Mouse (Mus musculus) embryonic stem cell, embryonic (primary cell): ENCODE measurements around the gene Cdk2ap2.

ENCODE experiments used
- CTCF ChIA-PET, 4 experiments: fragments of 300-600 bp in 2 of 4; fragments of 350-600 bp in 2 of 4; sonication (Branson Sonifier 250); formaldehyde crosslinking; loops; one replicate each; lab custom pipeline; 2022; ENCODE audit warnings: inconsistent platforms in 2 of 4; lab: Charles Lee
- POLR2A ChIA-PET, 4 experiments: fragments of 300-600 bp in 2 of 4; fragments of 350-600 bp in 2 of 4; sonication (Branson Sonifier 250); formaldehyde crosslinking; loops; one replicate each; lab custom pipeline; 2022; ENCODE audit warnings: antibody characterized with exemption in 4 of 4, inconsistent platforms in 1 of 4; lab: Charles Lee

The Cdk2ap2 gene

GRCm38 (mm10) chr19:4124432-4124831 lies 27.4 kb downstream of the Cdk2ap2 start:
- CTCF ChIA-PET = interaction anchor here (0.6 to 3.3 kb wide), 17 partner anchors 13 to 848 kb away, joined by 3 to 29 read pairs (median 5); partner anchors contain the start of genes Gpr152 (in 2 of the 4), Cdk2ap2 (in 1 of the 4) and Pitpnm1 (in 1 of the 4)
- POLR2A ChIA-PET = interaction anchor here in 3 of 4 experiments (0.6 to 7.3 kb wide), 33 partner anchors 13 to 208 kb away, joined by 3 to 67 read pairs (median 5); partner anchors contain the start of genes Ppp1ca (in 3 of the 3), Cdk2ap2 (in 2 of the 3), Gstp2 (in 2 of the 3) and Ndufv1 (in 2 of the 3)

GRCm38 (mm10) chr19:4125268-4125667 lies 28.3 kb downstream of the Cdk2ap2 start:
- ChIA-PET CTCF (interaction anchor here (0.5 to 3.3 kb wide), 51 partner anchors 12 to 1842 kb away, joined by 3 to 29 read pairs (median 4); partner anchors contain the start of genes Cdk2ap2 (in 2 of the 4), Gstp2 (in 2 of the 4), Ndufv1 (in 2 of the 4) and Ankrd13d (in 1 of the 4)), POLR2A (interaction anchor here (0.6 to 7.3 kb wide), 57 partner anchors 12 to 1563 kb away, joined by 3 to 67 read pairs (median 4); partner anchors contain the start of genes Cdk2ap2 (in 3 of the 4), Ppp1ca (in 3 of the 4), Ankrd13d (in 2 of the 4) and Gstp2 (in 2 of the 4))

- POLR2A ChIA-PET = interaction anchor here (0.5 to 7.3 kb wide), 59 partner anchors 12 to 1563 kb away, joined by 3 to 67 read pairs (median 4); partner anchors contain the start of genes Cdk2ap2 (in 3 of the 4), Ppp1ca (in 3 of the 4), Ankrd13d (in 2 of the 4) and Gstp2 (in 2 of the 4)
- CTCF ChIA-PET = interaction anchor here in 3 of 4 experiments (0.5 to 3.3 kb wide), 49 partner anchors 11 to 1841 kb away, joined by 3 to 29 read pairs (median 4); partner anchors contain the start of genes Cdk2ap2 (in 2 of the 3), Gstp2 (in 2 of the 3), Ndufv1 (in 2 of the 3) and Ankrd13d (in 1 of the 3)
Observed at GRCm38 (mm10) chr19:4125741-4126696, 29.0 kb downstream of the Cdk2ap2 start, which contains the start of gene Aip. Gene Aip, minus strand, starts transcription at chr19:4125858.

DNA sequence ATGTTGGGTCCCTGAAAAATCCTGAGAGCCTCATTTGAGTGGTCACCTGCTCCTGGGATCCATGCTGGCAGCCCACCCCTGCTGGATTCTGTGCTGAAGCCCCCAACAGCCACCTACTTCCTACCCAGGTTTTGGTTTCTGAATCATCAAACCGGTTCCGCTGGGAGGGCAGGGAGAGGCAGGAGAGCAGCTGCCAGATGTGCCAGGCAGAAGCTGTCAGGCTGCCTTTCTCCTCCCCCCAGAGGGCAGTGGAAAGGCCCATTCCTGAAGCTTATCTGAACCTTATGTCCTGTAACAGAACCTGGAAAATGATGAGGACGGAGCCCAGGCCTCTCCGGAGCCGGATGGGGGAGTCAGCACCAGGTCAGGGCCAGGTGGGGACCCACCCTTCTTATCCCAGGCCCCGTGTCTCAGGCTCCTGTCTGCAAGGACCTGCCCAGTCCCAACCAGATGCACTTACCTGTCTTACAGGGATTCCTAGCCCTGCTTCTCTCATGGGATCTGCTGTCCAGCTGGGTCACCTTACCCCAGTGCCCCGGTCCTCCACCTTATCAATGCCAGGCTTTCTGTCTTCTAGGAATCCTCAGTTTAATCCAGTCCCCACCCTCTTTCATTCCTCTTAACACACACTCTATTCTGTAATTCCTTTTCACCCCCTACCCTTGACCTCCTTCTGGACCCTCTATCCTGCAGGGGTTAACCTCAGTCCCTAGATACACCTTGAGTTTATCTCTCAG lies 29.9 kb downstream of the Cdk2ap2 start:
- POLR2A ChIA-PET = interaction anchor here in 3 of 4 experiments (0.5 to 7.3 kb wide), 21 partner anchors 12 to 160 kb away, joined by 3 to 67 read pairs (median 5); partner anchors contain the start of genes Cdk2ap2 (in 3 of the 3), Rad9a (in 2 of the 3), Ankrd13d (in 1 of the 3) and Gpr152 (in 1 of the 3)
- CTCF ChIA-PET = interaction anchor here in 3 of 4 experiments (0.6 to 3.3 kb wide), 6 partner anchors 10 to 183 kb away, joined by 3 to 29 read pairs (median 7); partner anchors contain the start of genes Gm49405 (in 1 of the 3), Gpr152 (in 1 of the 3), Nudt8 (in 1 of the 3) and Pitpnm1 (in 1 of the 3)

GRCm38 (mm10) chr19:4129462-4129861 lies 32.5 kb downstream of the Cdk2ap2 start:
- ChIA-PET CTCF (interaction anchor here in 2 of 4 experiments (0.9 to 1.3 kb wide), 3 partner anchors 41 to 99 kb away, joined by 3 to 6 read pairs (median 3); no protein-coding TSS in a partner anchor), POLR2A (interaction anchor here in 3 of 4 experiments (0.7 to 2.4 kb wide), 10 partner anchors 8 to 129 kb away, joined by 3 to 8 read pairs (median 3); partner anchors contain the start of genes Gm49405 (in 1 of the 3), Gpr152 (in 1 of the 3), Nudt8 (in 1 of the 3) and Rps6kb2 (in 1 of the 3))

DNA sequence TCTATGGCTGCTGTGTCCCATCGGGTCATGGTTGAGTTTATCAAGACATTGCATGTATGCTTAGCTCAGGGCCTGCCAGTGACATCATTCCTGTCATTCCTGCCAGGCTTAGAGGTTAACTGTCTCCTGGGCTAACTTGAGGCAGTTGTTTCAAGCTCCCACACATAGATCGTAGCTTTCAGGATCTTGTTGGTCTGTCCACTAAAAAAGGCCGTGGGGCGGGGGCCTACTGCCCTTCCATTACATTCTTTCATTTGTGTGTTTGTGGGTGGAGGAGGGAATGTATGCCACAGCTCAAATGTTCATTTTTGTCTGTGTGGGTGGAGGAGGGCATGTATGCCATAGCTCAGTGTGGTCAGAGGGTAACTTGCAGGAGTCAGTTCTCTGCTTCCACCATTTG lies 33.1 kb downstream of the Cdk2ap2 start:
- CTCF ChIA-PET = interaction anchor here in 3 of 4 experiments (0.6 to 1.3 kb wide), 3 partner anchors 11 to 796 kb away, joined by 3 to 13 read pairs (median 3); no protein-coding TSS in a partner anchor

GRCm38 (mm10) chr19:4131075-4131474 lies 34.1 kb downstream of the Cdk2ap2 start:
- ChIA-PET CTCF (interaction anchor here in 1 of 4 experiments (1.3 kb wide), 1 partner anchor 38 kb away, joined by 3 read pairs; no protein-coding TSS in a partner anchor), POLR2A (interaction anchor here in 3 of 4 experiments (0.6 to 2.4 kb wide), 5 partner anchors 8 to 773 kb away, joined by 4 to 9 read pairs (median 5); partner anchors contain the start of genes Gpr152 (in 1 of the 3) and Rps6kb2 (in 1 of the 3))

More for the DNA sequence above, 33.1 kb downstream of the Cdk2ap2 start:
- POLR2A ChIA-PET = interaction anchor here (0.6 to 2.4 kb wide), 13 partner anchors 9 to 194 kb away, joined by 3 to 9 read pairs (median 4); partner anchors contain the start of genes Gpr152 (in 2 of the 4), Gm49405 (in 1 of the 4), Nudt8 (in 1 of the 4) and Rps6kb2 (in 1 of the 4)

GRCm38 (mm10) chr19:4131768-4132167 lies 34.8 kb downstream of the Cdk2ap2 start:
- POLR2A ChIA-PET = interaction anchor here (0.5 to 2.4 kb wide), 12 partner anchors 7 to 102 kb away, joined by 3 to 9 read pairs (median 4); partner anchors contain the start of genes Gpr152 (in 1 of the 4), Pold4 (in 1 of the 4), Ppp1ca (in 1 of the 4) and Rps6kb2 (in 1 of the 4)
- CTCF ChIA-PET = interaction anchor here in 1 of 4 experiments (1.3 kb wide), 1 partner anchor 38 kb away, joined by 3 read pairs; no protein-coding TSS in a partner anchor

DNA sequence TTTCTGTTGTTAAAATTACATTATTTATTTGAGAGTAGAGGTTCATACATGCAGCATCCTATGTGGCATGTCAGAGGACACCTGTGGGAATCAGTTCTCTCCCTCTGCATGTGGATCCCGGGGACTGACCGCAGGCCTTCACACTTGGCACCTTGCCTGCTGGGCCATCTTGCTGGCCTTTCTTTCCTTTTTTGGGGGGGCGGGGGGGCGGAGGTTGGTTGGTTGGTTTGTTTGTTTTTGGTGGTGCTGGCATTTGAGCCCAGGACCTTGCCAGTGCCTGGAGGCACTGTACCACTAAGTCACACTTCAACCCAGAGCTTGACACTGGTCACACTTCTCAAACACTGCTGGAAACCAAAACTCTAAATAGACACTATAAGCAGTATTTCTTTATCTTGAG lies 37.4 kb downstream of the Cdk2ap2 start:
- POLR2A ChIA-PET = interaction anchor here (0.6 to 9.5 kb wide), 11 partner anchors 10 to 689 kb away, joined by 3 to 67 read pairs (median 3); partner anchors contain the start of genes Cdk2ap2 (in 2 of the 4), Aip (in 1 of the 4) and Rps6kb2 (in 1 of the 4)
- CTCF ChIA-PET = interaction anchor here in 1 of 4 experiments (6.1 kb wide), 1 partner anchor 8 kb away, joined by 29 read pairs; the partner anchor contains the start of gene Aip

DNA sequence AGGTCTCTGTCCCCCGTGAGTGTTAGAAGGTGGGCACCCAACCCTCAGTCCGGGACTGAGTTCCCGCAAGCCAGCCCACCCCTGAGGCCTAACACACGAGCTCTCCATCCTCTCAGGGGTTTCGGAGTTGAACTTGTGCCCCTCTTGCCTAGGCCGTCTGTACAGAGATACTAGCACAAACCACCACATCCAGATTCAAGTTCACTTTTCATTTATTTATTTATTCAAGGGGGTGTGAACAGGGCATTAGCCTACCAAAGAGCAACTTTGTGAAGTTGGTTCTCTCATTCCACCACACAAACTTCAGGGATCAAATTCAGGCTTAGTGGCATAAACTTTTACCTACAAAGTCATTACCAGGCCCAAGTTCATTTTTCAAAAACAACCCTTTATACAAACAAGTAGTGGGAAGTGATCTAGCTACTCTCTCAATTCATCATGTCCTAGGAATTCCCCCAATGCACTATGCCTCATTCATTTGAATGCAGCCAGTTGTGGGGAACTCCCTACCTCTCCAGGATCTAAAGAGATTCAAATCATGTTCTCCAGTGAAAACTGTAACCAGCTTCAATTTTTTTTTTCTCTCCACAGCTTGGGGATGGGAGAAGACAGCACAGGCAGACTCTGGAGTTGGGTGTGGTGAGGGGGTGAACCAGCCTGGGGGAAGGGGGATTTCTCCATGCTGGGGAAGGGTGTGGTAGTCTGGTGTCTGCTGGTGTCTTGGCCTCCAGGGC lies 38.4 kb downstream of the Cdk2ap2 start:
- ChIA-PET POLR2A (interaction anchor here in 3 of 4 experiments (0.8 to 9.5 kb wide), 9 partner anchors 9 to 88 kb away, joined by 3 to 67 read pairs (median 4); partner anchors contain the start of genes Cdk2ap2 (in 2 of the 3), Aip (in 1 of the 3) and Rps6kb2 (in 1 of the 3)), CTCF (interaction anchor here in 3 of 4 experiments (0.7 to 6.1 kb wide), 6 partner anchors 9 to 732 kb away, joined by 3 to 29 read pairs (median 4); partner anchors contain the start of genes Aip (in 1 of the 3), Gm49405 (in 1 of the 3) and Nudt8 (in 1 of the 3))

DNA sequence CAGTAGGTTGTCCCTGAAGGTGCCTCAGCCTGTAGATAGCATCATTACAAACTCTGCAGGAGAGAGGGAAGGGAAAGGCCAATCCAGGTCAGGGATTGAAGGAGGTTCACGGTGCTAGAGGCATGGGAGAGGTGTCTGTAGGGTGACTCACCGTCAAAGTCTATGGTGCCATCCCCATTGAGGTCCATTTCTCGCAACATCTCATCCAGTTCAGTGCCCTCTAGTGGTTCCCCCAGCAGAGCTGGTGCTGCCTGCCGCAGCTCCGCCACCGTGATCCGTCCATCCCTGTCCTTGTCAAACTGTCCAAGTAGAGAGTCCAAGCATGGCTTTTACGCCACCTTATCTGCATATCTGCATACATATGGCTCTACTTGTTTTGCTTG lies 39.0 kb downstream of the Cdk2ap2 start:
- POLR2A ChIA-PET = interaction anchor here in 2 of 4 experiments (1.3 to 9.5 kb wide), 4 partner anchors 11 to 39 kb away, joined by 3 to 67 read pairs (median 4); partner anchors contain the start of genes Aip (in 1 of the 2) and Cdk2ap2 (in 1 of the 2)

GRCm38 (mm10) chr19:4136463-4136862 lies 39.5 kb downstream of the Cdk2ap2 start:
- ChIA-PET POLR2A (interaction anchor here in 2 of 4 experiments (0.8 to 9.5 kb wide), 10 partner anchors 11 to 79 kb away, joined by 3 to 67 read pairs (median 4); partner anchors contain the start of genes Aip (in 1 of the 2), Cdk2ap2 (in 1 of the 2) and Rad9a (in 1 of the 2)), CTCF (interaction anchor here in 3 of 4 experiments (0.6 to 6.1 kb wide), 7 partner anchors 10 to 731 kb away, joined by 3 to 29 read pairs (median 4); partner anchors contain the start of genes Aip (in 1 of the 3), Gm49405 (in 1 of the 3) and Nudt8 (in 1 of the 3))

More for the DNA sequence above, 39.0 kb downstream of the Cdk2ap2 start:
- CTCF ChIA-PET = interaction anchor here in 3 of 4 experiments (0.7 to 6.1 kb wide), 6 partner anchors 10 to 732 kb away, joined by 3 to 29 read pairs (median 4); partner anchors contain the start of genes Aip (in 1 of the 3), Gm49405 (in 1 of the 3) and Nudt8 (in 1 of the 3)

DNA sequence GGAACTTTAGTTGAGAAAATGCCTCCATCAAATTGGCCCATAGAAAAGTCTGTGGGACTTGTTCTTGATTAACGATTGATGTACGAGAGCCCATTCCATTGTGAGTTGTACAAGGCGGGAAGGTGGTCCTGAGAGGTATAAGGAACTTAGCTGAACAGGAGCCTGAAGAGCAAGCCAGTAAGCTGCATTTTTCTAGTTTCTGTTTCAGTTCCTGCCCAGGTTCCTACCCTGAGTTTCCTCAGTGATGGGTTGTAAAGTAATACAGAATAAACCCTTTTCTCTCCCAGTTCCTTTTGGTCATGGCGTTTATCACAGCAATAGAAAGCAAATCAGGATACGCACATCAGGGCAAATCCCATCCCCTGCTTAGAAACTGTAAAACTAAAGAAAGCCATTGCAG lies 40.9 kb downstream of the Cdk2ap2 start:
- ChIA-PET CTCF (interaction anchor here in 3 of 4 experiments (0.6 to 6.1 kb wide), 14 partner anchors 12 to 913 kb away, joined by 3 to 29 read pairs (median 4); partner anchors contain the start of genes Ndufv1 (in 2 of the 3), Aip (in 1 of the 3), Cdk2ap2 (in 1 of the 3) and Kdm2a (in 1 of the 3)), POLR2A (interaction anchor here (0.7 to 9.5 kb wide), 21 partner anchors 9 to 351 kb away, joined by 3 to 67 read pairs (median 5); partner anchors contain the start of genes Cdk2ap2 (in 2 of the 4), Rps6kb2 (in 2 of the 4), Aip (in 1 of the 4) and Rad9a (in 1 of the 4))

GRCm38 (mm10) chr19:4139446-4139845 lies 42.5 kb downstream of the Cdk2ap2 start, which contains the start of gene Gpr152:
Gene Gpr152, plus strand, starts transcription at chr19:4139787.
- ChIA-PET CTCF (interaction anchor here in 3 of 4 experiments (0.5 to 6.1 kb wide), 3 partner anchors 13 to 422 kb away, joined by 3 to 29 read pairs (median 8); partner anchors contain the start of gene Aip (in 1 of the 3)), POLR2A (interaction anchor here in 3 of 4 experiments (0.5 to 9.5 kb wide), 17 partner anchors 8 to 179 kb away, joined by 3 to 67 read pairs (median 4); partner anchors contain the start of genes Rps6kb2 (in 2 of the 3), Aip (in 1 of the 3), Cdk2ap2 (in 1 of the 3) and Rad9a (in 1 of the 3))
